Mouse (Mus musculus): ENCODE measurements around the gene Tmem212.

Gene Tmem212

DNA sequence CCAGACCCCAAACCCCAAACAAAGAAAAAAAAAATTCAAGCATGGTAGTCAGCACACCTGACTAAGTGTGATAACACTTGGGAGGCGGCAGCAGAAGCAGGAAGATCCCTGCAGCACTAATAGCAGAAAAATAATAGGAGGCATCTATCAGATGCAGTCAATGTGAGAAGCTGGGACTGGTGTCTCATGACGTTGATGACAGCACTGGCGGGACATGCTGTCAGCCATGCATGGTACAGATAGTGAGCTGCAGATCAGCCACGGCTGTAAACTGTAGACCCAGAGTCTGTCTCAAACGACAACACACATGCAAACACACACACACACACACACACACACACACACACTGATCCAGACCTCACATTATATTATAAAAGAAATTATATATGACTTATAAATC is 52.9 kb downstream of the Tmem212 start:
- no peak for DNase-seq (ENCODE audit: low spot score in 2 of 2)

DNA sequence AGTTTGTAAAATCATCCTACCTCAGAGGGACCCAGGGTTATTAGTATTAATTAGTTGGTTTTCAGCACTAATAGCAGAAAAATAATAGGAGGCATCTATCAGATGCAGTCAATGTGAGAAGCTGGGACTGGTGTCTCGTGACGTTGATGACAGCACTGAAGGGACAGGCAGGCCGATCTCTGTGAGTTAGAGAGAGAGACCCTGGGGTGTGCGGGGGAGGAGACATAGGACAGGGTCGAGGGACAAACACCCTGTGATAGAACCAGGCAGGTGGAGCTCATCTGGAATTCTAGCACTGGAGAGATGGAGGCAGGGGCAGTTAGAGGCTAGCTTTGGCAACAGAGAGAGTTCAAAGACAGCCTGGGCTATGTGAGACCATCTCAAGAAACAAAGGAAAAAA is 53.3 kb downstream of the Tmem212 start:
- DNase-seq (ENCODE audit: low spot score in 2 of 2), result no peak

DNA sequence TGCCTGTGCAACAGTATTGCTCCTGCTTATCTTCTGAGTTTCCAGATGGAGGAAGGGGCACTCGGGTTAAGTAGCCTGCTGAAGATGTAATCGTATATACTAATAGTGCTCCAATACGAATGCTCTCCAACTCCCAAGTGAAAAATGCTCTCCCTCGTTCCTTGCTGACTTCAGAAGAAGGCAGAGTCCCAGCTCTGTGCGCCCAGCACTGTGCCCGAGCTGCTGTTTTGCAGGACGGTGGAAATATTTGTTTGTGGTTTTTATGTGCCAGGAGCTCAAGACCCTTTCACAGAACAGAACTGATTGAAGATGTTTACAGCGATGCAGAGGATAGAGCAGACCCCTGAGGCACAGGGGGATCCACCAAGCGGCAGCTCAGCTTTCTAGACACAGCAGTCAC is 55.9 kb downstream of the Tmem212 start:
- DNase-seq (ENCODE audit: low spot score in 2 of 2), result no peak

DNA sequence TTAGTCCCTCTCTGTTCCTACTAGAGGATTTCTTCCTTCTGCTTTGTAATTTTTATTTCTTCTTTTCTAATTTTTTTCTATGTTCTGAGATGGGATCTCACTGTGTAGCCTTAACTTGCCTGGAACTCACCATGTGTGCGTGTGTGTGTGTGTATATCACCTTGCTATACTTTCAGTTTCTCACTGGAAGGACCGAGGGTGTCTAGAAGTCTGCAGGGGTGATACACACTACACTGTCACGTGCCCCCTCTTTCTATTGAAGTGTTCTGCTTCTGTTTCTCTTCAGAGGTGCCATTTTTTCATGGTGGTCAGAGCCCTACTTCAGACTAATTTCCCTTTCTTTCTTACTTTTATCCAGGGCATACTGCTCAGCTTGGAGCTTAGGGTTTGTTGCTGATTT is 56.4 kb downstream of the Tmem212 start:
- no peak for DNase-seq (ENCODE audit: low spot score in 2 of 2)

DNA sequence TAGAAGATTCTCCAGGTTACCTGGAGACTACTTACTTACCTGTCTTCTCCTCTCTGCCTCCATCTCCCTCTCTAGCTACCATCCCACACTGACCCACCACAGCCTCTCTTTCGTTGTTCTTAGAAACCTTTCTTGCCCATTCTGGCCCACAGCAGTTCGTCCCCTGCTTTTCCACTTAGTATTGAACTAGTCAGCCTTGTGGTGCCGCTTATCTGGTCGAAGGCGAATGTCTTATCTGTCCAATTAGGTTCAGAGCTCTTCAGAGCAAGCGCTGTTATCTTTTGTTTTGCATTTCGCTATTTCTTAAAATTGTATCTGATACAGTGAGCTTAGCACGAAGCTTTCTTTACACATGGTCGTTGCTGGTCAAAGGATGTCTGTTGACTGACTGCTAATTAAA is 56.9 kb downstream of the Tmem212 start:
- no peak for DNase-seq (ENCODE audit: low spot score in 2 of 2)

DNA sequence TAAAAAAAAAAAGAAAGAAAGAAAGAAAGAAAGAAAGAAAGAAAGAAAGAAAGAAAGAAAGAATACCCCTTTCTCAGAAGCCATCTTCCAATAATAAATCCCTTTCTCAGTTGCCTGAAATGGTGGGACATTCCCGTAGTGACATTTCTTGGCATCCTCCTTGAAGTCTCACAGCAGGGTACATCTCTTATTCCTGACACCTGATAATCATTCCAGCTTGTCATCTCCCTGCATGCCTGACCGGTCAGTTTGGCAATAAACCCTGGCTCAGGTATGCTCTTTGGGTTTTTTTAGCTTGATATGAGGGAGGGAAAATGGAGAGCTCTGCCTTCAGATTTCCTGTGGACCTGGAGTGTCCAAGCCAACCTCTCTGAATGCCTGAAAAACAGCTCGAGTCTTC is 59.9 kb downstream of the Tmem212 start:
- no peak for DNase-seq (ENCODE audit: low spot score in 2 of 2)

DNA sequence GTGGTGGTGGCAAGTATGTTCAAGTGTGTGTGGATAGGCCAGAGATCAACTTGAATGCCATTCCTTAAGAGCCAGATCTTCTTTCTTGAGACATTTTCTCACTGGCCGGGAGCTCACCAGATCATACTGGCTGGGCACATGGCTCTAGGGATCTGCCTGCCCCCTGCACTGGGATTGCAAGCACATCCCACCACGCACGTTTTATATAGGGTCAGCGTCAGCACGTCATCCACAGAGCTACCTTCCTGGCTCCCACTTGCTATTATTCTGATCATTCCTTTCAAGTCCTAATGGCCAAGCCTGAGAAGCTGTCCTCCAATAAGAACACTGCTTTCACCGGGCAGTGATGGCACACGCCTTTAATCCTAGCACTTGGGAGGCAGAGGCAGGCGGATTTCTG is 60.4 kb downstream of the Tmem212 start:
- DNase-seq (ENCODE audit: low spot score in 2 of 2), result no peak

DNA sequence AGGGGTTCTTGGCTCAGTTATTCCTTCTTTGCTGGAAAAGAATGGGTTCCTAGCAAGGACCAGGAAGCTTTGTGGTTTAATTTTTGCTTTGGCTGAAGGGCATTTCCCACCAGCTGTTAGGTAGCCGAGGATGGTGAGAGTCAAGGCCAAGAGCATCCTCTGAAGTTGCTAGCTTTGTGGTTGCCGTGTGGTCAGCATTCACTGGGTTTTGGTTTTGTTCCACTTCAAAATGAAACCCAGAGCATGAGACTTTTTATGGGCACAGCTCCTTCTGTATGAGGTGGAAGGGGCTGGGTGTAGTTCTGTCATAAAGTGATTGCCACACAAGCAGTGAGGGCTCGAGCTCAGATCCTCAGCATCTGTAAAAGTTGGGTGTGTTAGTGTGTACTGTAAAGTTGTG is 67.4 kb downstream of the Tmem212 start:
- no peak for DNase-seq (ENCODE audit: low spot score in 2 of 2)

DNA sequence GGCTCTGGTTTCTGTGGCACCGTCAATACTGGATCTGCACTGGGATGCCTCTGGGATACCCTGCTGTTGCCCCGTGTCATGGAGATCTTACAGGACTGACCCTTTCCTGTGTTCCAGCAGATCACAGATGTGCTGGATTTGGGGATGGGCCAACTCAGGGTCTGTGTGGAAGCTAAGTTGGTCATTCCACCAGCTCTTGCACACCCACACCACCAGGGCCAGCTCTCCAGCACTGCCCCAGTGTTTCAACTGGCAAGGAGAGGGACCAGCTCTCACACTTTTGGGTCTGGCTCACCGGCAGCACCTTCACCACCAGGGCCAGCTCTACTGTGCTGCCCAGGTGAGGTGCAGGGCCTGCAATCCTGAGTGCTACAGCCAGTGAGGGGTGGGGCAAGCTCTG is 68.9 kb downstream of the Tmem212 start:
- no peak for DNase-seq (ENCODE audit: low spot score in 2 of 2)

DNA sequence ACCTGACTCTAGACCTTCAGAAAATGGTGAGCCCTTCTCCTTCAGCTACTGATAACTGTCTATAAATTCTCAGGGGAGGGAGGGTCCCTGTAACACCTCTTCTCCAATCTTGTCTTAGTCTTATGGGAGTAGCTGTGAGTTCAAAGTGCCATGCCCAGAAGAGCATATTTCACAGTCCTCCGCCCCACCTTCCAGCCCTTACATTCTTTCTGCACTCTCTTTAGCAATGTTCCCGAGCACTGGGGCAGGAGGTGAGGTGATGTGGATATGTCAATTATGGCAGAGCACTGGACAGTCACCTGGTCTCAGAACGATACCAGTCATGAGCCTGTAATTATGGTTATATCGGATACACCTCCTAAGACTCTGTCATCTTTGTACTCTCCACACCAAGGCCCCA is 70.2 kb downstream of the Tmem212 start:
- no peak for DNase-seq (ENCODE audit: low spot score in 2 of 2)
